Mouse (Mus musculus): ENCODE results near the gene Gsta3. TPM values are rescaled to one million over a fixed set of nuclear protein-coding genes. Genes with fewer than 3 reads are reported as not detected.
"Not testable (repeated sequence)": the region's sequence is repeated elsewhere in the genome, so short reads cannot be mapped to it uniquely, and the experiment has no call there.

The Gsta3 gene
- polyA plus RNA-seq, 1 experiment from 2014 or later: 17.8 TPM

DNA sequence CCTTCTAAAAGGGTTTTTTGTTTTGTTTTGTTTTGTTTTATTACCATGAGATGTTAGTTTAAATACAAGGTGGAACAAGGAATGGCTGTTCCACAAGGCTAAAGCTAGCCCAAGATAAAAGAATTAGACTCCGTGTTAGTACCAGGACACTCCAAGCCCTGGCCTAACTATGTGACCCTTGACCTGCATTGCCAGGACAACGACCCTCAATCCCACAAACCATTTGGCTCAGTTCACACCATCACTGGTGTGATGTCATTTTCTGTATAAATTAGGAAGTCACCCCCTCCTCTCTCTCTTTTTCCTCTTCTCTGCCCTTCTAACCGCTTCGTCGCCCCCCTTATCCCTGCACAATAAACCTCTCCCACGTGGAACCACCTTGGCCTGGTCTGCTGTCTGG is 11.3 kb downstream of the Gsta3 start:
- ATAC-seq (ENCODE audit: insufficient read depth, low FRiP score): no peak
- Histone ChIP-seq H3K4me1 (ENCODE audit: control insufficient read depth, insufficient read depth, low read length) (no peaks in the 10 kb centered on the region), H3K9ac (ENCODE audit: low read length) (no peak overlapping the region), H3K4me2 (ENCODE audit: low read depth, low read length) (no peak overlapping the region), H3K9me3 (replicated peaks; ENCODE audit: control insufficient read depth, low read length) (no peaks in the 10 kb centered on the region), H3K27ac (ENCODE audit: low read length) (no peak overlapping the region), H3K4me3 (replicated peaks; ENCODE audit: low read length) (no peak overlapping the region), H3K36me3 (ENCODE audit: control insufficient read depth, insufficient read depth, low read length) (no peaks in the 10 kb centered on the region), H3K27me3 (ENCODE audit: control insufficient read depth, insufficient read depth, low read length) (no peaks in the 10 kb centered on the region)
- WGBS: 70% methylated on average over 6 of the region's 6 CpGs

DNA sequence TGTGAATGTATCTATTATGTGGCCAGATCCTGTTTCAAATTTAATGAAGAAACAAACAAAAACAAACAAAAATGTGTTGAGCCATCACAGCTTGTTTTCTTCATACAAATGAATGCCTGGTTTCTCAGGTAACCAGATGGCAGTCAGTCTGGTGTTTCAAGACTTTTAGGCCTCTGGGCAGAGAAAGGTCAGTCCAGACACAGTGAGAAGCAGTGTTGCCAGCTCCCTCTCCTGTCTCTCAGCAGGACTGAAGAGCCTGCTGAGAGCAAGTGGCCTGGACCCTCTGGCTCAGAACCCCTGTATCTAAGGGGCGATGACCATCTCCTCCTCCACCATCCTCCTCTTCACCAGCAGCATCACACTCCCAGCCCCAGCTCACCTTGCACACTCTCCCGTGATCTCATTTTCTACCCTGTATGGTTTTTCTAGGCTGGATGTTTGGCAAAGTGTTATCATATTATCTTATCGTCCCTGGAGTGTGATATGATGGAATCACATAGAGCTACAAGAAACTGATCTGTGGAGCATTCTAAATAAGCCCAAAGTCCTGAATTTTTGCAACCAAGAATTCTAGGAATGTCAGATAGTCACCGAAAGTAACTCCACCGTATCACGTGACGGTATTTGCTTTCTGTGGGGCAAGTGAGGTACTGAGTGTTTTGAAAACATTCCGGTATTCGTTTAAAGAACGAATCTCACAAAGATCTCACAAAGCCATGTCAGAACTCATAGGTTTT is 12.3 kb downstream of the Gsta3 start:
- Histone ChIP-seq H3K27me3 (ENCODE audit: control insufficient read depth, insufficient read depth, low read length) (no peaks in the 10 kb centered on the region), H3K27ac (ENCODE audit: low read length) (no peak overlapping the region), H3K4me1 (ENCODE audit: control insufficient read depth, insufficient read depth, low read length) (no peaks in the 10 kb centered on the region), H3K4me2 (ENCODE audit: low read depth, low read length) (no peak overlapping the region), H3K9me3 (replicated peaks; ENCODE audit: control insufficient read depth, low read length) (no peaks in the 10 kb centered on the region), H3K9ac (ENCODE audit: low read length) (no peak overlapping the region), H3K4me3 (replicated peaks; ENCODE audit: low read length) (no peak overlapping the region), H3K36me3 (ENCODE audit: control insufficient read depth, insufficient read depth, low read length) (no peaks in the 10 kb centered on the region)
- WGBS: 68% methylated on average over 10 of the region's 10 CpGs
- no peak for ATAC-seq (ENCODE audit: insufficient read depth, low FRiP score)

DNA sequence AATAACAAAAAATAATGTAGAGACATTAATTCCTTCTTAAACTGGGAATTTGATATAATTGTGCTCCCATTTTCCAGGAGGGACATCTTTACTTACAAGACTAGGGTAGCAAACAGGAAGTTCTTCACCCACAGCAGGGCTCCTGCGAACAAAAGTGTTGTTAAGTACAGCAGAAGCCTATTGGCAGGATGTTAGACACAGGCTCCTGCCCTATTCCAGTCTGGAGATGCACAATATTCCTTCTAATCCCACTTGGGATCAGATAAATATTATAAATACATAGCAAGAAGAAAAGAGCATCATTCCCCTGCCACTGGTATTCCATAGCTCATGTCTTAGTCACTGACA is 12.9 kb downstream of the Gsta3 start:
- Histone ChIP-seq H3K9me3 (replicated peaks; ENCODE audit: control insufficient read depth, low read length) (no peaks in the 10 kb centered on the region), H3K27ac (ENCODE audit: low read length) (no peak overlapping the region), H3K4me3 (replicated peaks; ENCODE audit: low read length) (no peak overlapping the region), H3K27me3 (ENCODE audit: control insufficient read depth, insufficient read depth, low read length) (no peaks in the 10 kb centered on the region), H3K9ac (ENCODE audit: low read length) (no peak overlapping the region), H3K4me1 (ENCODE audit: control insufficient read depth, insufficient read depth, low read length) (no peaks in the 10 kb centered on the region), H3K4me2 (ENCODE audit: low read depth, low read length) (no peak overlapping the region), H3K36me3 (ENCODE audit: control insufficient read depth, insufficient read depth, low read length) (no peaks in the 10 kb centered on the region)
- WGBS: 84% methylated on average over 1 of the region's 1 CpGs
- no peak for ATAC-seq (ENCODE audit: insufficient read depth, low FRiP score)

DNA sequence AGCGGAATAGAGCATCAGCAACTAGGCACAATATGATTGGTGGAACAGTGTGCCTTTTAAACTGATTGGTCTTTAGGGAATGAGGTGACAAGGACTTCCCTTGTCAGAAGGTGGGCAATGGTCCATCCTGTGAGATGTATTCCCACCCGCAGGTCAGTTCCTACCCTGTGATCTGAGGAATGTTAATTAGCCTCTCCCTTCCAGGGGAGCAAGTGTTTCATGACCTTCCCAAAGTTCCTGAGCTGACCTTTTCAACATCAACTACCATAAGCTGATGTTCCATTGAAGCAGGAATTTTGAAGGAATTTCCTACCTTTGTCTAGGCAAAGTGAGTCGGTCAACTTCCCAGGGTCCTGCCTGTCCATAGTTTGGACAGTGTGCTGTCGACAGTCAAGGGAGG is 13.5 kb downstream of the Gsta3 start:
- H3K4me3 ChIP-seq (replicated peaks; ENCODE audit: low read length): no peak overlapping the region
- no peaks in the 10 kb centered on the region for H3K36me3 ChIP-seq (ENCODE audit: control insufficient read depth, insufficient read depth, low read length)
- H3K27me3 ChIP-seq (ENCODE audit: control insufficient read depth, insufficient read depth, low read length): no peaks in the 10 kb centered on the region
- H3K4me2 ChIP-seq (ENCODE audit: low read depth, low read length): no peak overlapping the region
- no peaks in the 10 kb centered on the region for H3K9me3 ChIP-seq (replicated peaks; ENCODE audit: control insufficient read depth, low read length)
- no peak for ATAC-seq (ENCODE audit: insufficient read depth, low FRiP score)
- no peaks in the 10 kb centered on the region for H3K4me1 ChIP-seq (ENCODE audit: control insufficient read depth, insufficient read depth, low read length)
- no peak overlapping the region for H3K27ac ChIP-seq (ENCODE audit: low read length)
- WGBS: 72% methylated on average over 4 of the region's 4 CpGs
- no peak overlapping the region for H3K9ac ChIP-seq (ENCODE audit: low read length)

DNA sequence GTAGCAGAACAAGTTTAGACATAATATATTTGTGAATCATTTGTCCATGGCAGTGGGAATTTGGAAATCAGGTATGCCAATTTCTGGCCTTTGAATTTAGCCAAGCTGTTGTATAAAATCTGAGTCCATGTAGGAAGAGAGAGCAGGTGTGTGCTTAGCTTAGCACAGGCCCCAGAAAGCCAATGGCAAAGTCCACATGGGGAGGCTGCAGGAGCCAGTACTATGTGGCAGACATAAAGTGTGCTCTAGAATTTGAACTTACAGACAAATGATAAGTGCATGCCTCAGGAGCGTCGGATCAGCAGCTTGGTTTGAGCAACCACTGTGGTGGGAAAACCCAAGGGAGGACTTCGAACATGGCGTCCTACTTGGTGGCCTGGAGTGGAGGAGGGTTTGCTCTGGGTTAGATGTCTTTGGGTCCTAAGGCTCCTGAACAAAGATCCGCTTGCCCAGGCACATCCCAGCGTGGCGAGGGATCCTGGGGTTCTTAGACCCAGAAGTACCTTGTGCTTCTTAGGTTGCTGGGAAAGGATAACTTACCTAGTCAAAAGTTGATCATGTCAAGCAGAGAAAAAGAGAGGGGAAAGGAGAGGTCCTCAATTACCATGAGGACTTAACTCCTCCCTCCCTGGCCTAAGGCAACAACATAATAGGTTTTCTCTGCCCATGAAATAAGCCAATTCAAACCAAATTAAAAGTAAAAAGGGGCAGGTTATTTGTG is 15.4 kb downstream of the Gsta3 start:
- Histone ChIP-seq H3K36me3 (ENCODE audit: control insufficient read depth, insufficient read depth, low read length) (no peaks in the 10 kb centered on the region), H3K4me2 (ENCODE audit: low read depth, low read length) (no peak overlapping the region), H3K4me1 (ENCODE audit: control insufficient read depth, insufficient read depth, low read length) (no peaks in the 10 kb centered on the region), H3K9ac (ENCODE audit: low read length) (no peak overlapping the region), H3K9me3 (replicated peaks; ENCODE audit: control insufficient read depth, low read length) (no peaks in the 10 kb centered on the region), H3K27ac (ENCODE audit: low read length) (no peak overlapping the region), H3K27me3 (ENCODE audit: control insufficient read depth, insufficient read depth, low read length) (no peaks in the 10 kb centered on the region), H3K4me3 (replicated peaks; ENCODE audit: low read length) (no peak overlapping the region)
- WGBS: 90% methylated on average over 7 of the region's 7 CpGs
- no peak for ATAC-seq (ENCODE audit: insufficient read depth, low FRiP score)

DNA sequence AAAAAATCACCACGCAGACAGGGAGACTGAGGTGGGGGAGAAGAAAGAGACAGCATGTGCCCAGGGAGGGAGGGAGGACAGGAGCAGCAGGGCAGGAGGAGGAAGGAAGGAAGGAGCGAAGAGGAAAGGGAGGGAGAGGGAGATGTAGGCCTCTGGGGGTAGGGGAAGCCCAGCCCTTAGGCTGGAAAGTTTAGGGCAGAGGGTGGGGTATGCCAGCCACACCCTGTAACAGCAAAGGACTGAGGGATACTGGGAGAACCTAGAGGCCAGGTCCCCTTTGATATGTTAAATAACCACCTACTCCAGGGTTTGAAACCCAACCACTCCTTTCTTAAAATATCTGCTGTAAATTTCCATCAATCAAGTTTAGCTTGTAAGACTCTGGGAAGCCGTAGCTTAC is 16.0 kb downstream of the Gsta3 start:
- no peak overlapping the region for H3K4me3 ChIP-seq (replicated peaks; ENCODE audit: low read length)
- 51% methylated on average over 3 of the region's 3 CpGs for WGBS
- H3K4me1 ChIP-seq (ENCODE audit: control insufficient read depth, insufficient read depth, low read length): no peaks in the 10 kb centered on the region
- H3K9me3 ChIP-seq (replicated peaks; ENCODE audit: control insufficient read depth, low read length): no peaks in the 10 kb centered on the region
- H3K36me3 ChIP-seq (ENCODE audit: control insufficient read depth, insufficient read depth, low read length): no peaks in the 10 kb centered on the region
- H3K9ac ChIP-seq (ENCODE audit: low read length): no peak overlapping the region
- no peak overlapping the region for H3K4me2 ChIP-seq (ENCODE audit: low read depth, low read length)
- H3K27me3 ChIP-seq (ENCODE audit: control insufficient read depth, insufficient read depth, low read length): no peaks in the 10 kb centered on the region
- ATAC-seq (ENCODE audit: insufficient read depth, low FRiP score): no peak; the same call in 1 of the 2 replicates
- no peak overlapping the region for H3K27ac ChIP-seq (ENCODE audit: low read length)

DNA sequence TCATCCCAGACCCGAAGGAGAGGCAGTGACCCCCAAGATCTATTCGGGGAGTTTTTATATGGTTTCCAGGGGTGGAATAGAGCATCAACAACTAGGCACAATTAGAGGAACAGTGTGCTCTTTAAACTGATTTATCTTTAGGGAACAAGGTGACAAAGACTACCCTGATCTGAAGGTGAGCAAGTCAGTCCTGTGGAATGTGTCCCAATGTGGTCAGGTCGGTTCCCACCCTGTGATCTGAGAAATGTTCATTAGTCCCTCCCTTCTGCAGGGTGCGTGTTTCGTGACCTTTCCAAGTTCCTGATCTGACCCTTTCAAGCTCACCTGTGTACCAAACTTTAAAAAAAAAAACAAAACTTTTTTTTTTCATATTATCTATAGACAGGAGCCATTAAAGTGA is 16.5 kb downstream of the Gsta3 start:
- H3K4me2 ChIP-seq (ENCODE audit: low read depth, low read length): no peak overlapping the region
- H3K4me3 ChIP-seq (replicated peaks; ENCODE audit: low read length): no peak overlapping the region
- H3K27me3 ChIP-seq (ENCODE audit: control insufficient read depth, insufficient read depth, low read length): no peaks in the 10 kb centered on the region
- WGBS: 66% methylated on average over 5 of the region's 5 CpGs
- H3K9ac ChIP-seq (ENCODE audit: low read length): no peak overlapping the region
- no peaks in the 10 kb centered on the region for H3K36me3 ChIP-seq (ENCODE audit: control insufficient read depth, insufficient read depth, low read length)
- no peak overlapping the region for H3K27ac ChIP-seq (ENCODE audit: low read length)
- H3K9me3 ChIP-seq (replicated peaks; ENCODE audit: control insufficient read depth, low read length): no peaks in the 10 kb centered on the region
- no peaks in the 10 kb centered on the region for H3K4me1 ChIP-seq (ENCODE audit: control insufficient read depth, insufficient read depth, low read length)
- no peak for ATAC-seq (ENCODE audit: insufficient read depth, low FRiP score)

DNA sequence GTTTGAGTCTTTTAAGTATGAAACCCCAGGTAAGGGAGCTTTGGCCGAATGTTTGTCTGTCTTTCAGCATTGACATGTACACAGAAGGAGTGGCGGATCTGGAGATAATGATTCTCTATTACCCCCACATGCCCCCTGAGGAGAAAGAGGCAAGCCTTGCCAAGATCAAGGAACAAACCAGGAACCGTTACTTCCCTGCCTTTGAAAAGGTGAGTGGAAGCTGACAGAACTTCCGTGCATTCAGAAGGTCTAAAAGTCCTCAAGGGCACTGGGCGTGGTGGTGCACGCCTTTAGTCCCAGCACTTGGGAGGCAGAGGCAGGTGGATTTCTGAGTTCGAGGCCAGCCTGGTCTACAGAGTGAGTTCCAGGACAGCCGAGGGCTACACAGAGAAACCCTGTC is 19.6 kb downstream of the Gsta3 start:
- H3K9me3 ChIP-seq (replicated peaks; ENCODE audit: control insufficient read depth, low read length); H3K27me3 ChIP-seq (ENCODE audit: control insufficient read depth, insufficient read depth, low read length); H3K4me2 ChIP-seq (ENCODE audit: low read depth, low read length); H3K4me3 ChIP-seq (replicated peaks; ENCODE audit: low read length); ATAC-seq (ENCODE audit: insufficient read depth, low FRiP score); H3K27ac ChIP-seq (ENCODE audit: low read length); H3K36me3 ChIP-seq (ENCODE audit: control insufficient read depth, insufficient read depth, low read length); H3K9ac ChIP-seq (ENCODE audit: low read length); H3K4me1 ChIP-seq (ENCODE audit: control insufficient read depth, insufficient read depth, low read length): not testable (repeated sequence)
- WGBS: 76% methylated on average over 8 of the region's 8 CpGs

DNA sequence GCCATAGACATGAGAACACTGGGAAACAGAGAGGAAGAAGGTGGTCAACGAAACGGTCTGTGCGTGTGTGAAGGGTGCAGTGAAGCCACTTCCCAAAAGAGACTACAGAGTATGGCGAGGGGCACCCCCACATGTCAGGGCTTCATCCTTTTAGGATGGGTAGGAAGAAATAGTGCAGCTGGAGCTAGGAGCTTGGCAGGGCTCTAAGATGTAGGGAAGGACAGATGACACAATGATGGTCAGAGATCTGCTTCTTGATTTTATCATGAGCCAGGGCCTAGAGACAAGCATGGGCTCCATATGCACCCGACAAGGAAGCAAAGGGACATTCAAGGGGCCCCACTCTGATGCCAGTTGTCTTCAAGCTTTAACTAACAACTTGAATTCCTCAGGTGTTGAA is 22.0 kb downstream of the Gsta3 start:
- no peak for ATAC-seq (ENCODE audit: insufficient read depth, low FRiP score)
- Histone ChIP-seq H3K36me3 (ENCODE audit: control insufficient read depth, insufficient read depth, low read length) (no peaks in the 10 kb centered on the region), H3K27me3 (ENCODE audit: control insufficient read depth, insufficient read depth, low read length) (no peaks in the 10 kb centered on the region), H3K4me3 (replicated peaks; ENCODE audit: low read length) (no peak overlapping the region), H3K27ac (ENCODE audit: low read length) (no peak overlapping the region), H3K4me2 (ENCODE audit: low read depth, low read length) (no peak overlapping the region), H3K9ac (ENCODE audit: low read length) (no peak overlapping the region), H3K4me1 (ENCODE audit: control insufficient read depth, insufficient read depth, low read length) (no peaks in the 10 kb centered on the region), H3K9me3 (replicated peaks; ENCODE audit: control insufficient read depth, low read length) (no peaks in the 10 kb centered on the region)
- WGBS: 88% methylated on average over 5 of the region's 5 CpGs
